Mouse (Mus musculus) spleen, embryonic (tissue): ENCODE measurements around the gene Olfr71.

ENCODE experiments used
- CTCF ChIA-PET: fragments of 350-600 bp; sonication (Branson Sonifier 250); formaldehyde crosslinking; loops from one replicate; lab custom pipeline; 2022; lab: Charles Lee

Gene Olfr71

DNA sequence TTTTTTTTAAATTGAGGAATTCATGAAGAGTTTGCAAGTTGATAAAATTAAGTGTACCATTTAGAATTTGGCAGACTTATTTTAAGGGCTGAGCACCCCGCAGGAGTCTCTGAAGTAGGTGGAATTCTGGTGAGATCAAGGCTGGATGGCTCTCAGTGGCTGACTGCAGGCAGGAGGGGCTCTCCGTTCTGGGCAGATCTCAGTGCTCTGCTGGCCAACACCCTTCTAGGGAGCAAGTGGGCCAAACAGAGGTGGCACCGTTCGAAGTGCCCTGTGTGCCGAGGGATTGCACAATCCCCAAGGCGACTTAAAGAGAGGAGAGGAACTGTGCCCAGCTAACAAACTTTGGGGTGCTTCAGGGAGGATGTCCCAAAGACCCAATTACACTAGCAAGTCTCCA lies at the start of gene Olfr71:
Gene Olfr71 (minus strand): TSS at position 387 of the 400 bp plus-strand sequence.
- CTCF ChIA-PET, result interaction anchor here (0.6 kb wide), 1 partner anchor 79 kb away, joined by 3 read pairs; no protein-coding TSS in a partner anchor

DNA sequence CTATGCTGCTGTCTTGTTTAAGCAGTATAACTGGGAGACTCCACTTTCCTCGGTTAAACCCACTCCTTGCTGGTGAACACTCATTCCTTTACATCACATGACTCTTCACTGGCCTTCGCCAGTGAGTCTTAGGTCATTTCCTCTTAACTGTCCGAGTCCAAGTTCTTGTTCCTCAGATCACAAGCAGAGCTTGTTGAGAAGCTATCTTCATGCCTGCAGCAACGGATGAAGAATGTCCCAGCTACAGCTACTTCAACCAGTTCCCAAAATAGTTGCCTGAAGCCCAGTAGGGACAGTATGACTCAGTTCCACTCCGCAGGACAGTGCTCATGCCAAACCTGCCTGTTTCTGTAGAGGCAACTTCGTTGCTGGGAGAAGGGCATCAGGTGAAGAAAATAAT lies 47.2 kb upstream of the Olfr71 start:
- CTCF ChIA-PET, result no interaction called here

DNA sequence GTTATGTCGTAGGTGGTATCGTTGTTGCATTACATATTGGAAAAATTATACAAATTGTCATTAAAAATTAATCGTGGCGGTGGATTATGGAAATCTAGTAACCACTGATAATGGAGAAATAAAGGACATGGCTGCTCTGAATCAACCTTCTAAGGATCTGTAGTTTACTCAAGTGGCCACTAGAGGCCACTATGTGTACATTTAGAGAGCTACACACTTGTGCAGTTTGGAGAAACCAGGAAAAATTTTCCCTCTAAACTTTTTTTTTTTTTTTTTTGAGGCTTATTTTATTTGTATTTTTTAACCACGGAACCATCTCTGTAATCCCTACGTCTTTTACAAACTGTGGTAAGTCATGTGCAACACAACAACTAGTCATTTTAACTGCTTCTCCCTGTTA lies 35.1 kb upstream of the Olfr71 start:
- CTCF ChIA-PET, result no interaction called here

DNA sequence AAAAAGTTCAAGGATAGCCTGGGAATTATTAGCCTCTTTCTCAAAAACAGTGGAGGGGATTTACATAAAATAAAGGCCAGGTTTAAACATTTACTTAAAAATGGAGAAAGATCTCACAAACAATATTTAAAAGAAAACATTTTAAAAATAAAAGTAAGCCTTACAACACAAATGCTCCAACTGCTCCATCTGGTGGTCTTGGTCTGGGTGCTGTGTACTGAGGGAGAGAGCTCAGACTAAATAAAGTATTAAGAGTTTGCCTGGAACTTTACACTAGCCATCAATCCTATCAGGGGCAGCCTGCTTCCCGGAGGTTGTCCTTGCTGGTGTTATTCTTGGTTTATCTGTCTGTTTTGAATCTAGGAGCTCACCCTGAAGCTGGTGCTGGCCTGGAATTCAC lies 33.0 kb upstream of the Olfr71 start:
- CTCF ChIA-PET, result no interaction called here

DNA sequence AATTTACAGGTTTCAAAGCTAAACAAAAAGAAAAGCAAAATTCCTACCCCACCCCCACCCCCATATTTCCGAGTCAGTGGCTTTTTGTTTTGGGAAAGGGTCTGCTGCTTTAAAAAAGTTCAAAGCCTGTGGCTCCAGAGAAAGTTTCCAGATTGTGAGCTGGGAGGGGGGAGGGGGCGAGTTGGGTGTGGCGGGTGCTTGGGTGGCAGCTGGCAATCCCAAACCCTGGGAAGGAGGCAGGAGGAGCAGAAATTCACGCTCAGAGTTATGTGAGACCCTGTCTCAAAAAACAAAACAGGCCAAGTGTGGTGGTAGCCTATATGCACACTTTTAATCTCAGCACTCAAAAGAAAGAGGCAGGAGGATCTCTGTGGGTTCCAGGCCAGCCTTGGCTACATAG lies 32.6 kb upstream of the Olfr71 start:
- CTCF ChIA-PET, result no interaction called here

DNA sequence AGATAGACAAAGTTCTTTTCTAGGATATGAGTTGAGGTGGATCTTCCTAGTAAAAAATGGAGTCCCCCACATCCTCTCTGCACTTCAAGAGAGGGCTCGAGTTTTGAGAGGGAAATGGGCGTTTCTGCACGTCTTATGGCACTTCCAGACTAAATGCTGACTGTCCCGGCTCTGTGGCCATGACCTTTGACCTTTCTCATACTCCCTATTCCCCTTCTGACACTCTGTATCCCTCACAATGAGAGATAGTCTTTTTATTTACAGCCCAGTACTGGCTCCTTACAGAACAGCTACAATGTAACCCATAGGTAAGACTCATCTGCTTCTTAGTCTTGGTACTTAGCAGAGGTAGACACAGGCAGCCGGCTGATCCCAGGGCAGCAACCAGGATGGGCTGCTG lies 31.5 kb upstream of the Olfr71 start:
- CTCF ChIA-PET, result no interaction called here

DNA sequence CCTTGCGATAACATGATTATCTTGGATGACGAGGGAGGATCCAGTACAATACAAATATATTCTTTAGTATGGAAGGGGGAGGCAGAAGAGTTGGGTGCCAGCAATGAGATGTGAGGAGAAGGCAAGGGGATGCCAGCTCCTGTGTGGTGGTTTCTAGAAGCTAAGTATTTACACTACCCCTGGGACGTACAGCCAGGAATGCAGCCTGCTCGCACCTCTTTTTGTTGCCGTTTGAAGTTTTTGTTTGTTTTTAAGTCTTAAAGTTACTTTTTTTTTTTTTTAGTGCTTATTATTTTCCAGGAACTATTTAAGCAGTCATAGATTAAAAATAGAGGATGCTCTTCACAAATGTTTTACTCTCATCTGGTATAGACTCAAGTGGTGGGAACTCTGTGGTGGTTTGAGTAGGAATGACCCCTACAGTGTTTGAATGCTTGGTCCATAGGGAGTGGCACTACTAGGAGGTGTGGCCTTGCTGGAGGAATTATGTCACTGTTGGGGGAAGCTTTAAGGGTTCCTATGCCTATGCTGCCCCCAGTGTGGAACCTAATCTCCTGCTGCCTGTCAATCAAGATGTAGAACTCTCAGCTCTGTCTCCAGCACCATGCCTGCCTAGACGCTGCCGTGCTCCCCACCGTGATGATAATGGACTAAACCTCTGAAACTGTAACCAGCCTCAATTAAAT lies 29.1 kb upstream of the Olfr71 start:
- CTCF ChIA-PET, result no interaction called here

DNA sequence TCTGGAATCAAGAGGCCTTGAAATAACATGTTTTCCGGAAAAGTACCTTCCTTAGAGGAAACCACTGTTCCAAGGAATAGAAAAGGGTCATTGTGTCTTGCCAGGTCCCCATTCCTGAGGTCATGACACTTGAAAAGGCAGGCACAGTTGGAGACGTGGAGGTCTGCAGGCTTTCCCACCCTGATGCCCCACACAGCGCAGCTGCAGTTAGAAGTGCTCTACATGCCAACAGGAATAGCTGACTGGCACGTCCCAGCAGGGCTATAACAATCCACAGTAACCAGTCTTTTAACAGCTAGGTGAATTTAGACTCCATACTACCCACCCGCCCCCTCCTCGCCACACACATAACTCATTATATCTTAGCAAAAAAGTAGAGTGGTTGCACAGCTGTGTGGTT lies 27.1 kb upstream of the Olfr71 start:
- CTCF ChIA-PET, result no interaction called here

DNA sequence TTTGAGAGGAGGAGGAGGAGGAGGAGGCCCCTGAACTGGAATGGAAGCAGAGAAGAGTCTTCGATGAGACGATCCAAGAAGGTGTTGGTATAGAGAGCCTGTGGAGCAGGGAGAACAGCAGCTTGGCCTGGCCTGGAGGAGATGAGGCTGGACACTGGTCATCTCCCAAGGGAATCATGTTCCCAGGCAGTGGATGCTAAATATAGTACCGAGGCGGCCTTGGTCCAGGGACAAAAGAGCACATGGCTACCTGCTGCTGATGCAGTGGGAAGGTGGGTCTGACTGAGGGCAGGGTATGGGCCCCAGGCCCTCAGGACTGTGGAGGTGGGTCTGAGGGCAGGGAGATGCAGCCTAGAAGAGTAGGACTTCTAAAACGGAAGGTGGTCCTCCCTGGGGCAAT lies 23.1 kb upstream of the Olfr71 start:
- CTCF ChIA-PET, result no interaction called here

DNA sequence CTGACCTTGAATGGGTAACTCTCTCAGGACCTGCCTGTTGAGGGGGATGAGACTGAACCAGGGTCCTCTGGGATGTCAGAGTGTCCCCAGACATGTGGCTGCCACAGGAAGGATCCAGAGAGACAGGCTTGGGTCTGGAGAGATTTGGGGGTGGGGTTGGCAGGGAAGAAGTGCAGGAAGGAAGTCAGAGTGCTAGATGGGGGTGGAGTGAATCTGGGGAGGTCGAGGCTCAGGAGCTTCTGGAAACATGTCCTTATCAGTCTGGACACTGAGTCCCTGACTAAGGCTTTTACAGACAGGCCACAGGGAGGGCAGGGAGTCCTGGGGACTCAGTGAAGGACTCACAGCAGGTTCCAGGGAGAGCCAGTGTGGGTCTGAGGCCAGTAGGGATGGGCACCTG lies 22.1 kb upstream of the Olfr71 start:
- CTCF ChIA-PET, result no interaction called here

DNA sequence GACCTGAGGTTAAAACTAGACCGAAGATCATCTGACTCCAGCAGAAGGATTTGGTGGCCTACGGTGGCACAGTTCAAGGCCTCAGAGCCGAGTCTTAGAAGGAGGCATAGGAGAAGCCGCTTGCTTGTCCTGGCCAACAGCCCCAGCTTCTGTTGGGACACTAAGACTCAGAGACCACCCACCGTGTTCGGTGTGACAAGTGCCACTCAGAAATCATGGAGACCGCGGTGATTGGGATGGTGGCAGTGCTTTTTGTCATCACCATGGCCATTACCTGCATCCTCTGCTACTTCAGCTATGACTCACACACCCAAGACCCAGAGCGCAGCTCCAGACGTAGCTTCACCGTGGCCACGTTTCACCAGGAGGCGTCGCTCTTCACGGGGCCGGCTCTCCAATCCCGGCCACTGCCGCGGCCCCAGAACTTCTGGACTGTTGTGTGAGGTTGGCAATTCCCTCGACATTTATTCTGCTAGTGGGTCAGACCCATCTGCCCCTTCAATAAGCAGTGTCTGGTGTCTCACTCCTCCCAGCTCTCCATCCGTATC lies 20.8 kb upstream of the Olfr71 start:
- CTCF ChIA-PET, result no interaction called here

DNA sequence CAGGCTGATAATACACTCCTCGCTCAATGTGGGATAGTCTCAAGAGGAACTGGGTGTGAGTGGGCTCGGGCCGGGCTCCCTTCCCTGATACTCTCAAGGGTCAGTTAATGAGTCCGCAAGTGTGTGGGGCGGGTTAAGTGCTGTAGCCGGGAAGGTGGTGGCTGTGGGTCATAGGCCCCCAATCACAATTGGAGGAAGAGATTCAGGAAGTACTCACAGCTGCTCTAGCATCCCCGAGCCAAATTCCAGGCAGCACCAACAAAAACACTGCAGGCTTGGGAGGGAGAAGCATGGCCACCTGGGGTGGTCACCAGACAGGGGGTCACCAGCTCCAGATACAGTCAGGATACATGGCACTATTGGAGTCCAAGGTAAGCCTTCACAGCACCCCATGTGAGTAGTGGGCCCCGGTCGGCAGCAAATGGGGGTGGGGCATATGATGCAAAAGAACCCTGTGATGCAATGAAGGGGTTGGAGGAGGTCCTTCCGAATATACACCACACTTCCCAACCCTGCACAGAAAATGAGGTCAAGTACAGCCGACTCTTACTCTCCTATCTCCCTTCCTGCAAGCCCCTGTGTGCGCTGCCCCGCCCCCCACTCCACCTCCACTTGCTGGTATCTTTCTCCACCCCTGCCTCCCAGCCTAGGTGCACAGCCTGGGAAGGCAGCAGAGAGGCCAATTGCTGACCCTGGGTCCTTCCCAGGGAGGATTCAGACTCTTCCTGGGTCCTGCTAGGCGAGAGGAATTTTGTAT lies 19.9 kb upstream of the Olfr71 start, which contains the start of gene Spaar:
Gene Spaar (plus strand): TSS at position 241 of the 757 bp plus-strand sequence.
- CTCF ChIA-PET, result no interaction called here

DNA sequence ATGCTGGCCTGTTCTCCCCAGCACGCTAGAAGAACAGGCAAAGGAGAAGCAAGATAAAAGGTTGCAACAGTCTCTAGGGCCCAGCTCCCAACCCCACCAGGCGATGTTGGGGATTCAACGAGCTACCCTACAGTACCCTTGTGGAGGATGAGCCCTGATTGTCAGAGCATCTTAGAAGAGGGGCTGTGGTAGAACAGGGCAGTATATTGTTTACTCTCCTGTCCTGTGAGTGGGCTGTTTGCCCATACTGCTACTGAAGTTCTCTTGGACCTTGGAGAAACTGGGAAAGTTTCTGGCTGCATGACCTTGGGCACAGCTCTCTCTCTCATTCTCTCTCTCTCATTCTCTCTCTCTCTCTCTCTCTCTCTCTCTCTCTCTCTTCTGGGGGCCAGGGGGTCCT lies 19.1 kb upstream of the Olfr71 start:
- CTCF ChIA-PET, result no interaction called here

DNA sequence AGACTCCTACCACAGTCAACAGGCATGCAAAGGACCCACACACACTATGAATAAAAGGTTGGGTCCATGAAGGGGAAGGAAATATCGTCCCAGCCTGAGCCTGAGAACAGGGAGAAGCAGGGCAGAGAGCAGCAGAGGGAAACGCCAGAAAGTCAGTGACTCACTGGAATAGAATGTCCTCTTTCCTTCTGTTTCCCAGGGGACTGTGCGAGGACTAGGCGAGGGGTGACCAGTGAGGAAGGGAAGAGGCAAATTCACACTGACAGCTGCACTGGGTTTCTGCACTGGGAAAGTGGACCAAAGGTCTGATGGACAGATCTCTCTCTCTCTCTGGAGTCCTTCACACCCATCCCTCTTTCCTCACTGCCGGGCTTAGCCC lies 18.5 kb upstream of the Olfr71 start:
- CTCF ChIA-PET, result no interaction called here

DNA sequence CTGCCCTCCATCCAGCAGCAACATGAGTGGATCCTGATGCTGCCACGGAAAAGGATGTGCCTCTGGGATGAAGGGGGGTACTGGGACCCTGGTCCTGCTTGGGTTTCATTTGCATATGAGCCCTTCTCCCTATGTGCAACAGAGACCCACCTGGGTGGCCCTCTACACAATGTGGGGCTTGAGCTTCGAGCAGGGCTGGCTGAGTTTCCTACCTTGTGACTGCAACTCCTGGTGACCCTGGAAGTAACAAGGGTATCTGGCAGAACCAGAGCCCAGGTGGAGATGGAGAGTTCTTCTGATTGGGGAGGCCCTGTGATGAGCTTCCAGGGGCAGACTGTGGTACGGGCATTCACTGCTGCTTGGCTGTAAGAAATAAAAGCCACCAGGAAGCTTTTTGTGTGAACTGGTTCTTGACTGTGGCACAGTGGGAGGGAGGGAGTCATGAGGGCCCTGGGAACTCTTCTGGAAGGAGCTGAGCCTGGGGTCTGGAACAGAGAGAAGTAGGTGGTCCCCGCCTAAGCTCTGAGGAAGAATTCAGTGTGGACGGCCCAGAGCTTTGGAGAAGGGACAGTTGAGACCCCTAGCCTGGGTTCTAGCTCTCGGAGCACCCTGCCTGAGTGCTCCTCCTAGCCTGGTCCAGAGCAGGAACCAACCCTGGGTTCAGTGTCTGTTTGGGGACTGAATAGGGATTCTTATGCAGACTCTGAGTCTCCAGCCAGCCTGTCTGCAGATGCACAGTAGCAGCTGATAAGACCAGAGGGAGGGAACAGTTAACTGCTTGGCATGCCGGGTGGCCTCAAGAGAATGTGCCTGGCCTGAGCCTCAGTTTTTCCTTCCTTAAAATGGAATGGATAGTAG lies 17.9 kb upstream of the Olfr71 start:
- CTCF ChIA-PET, result no interaction called here

DNA sequence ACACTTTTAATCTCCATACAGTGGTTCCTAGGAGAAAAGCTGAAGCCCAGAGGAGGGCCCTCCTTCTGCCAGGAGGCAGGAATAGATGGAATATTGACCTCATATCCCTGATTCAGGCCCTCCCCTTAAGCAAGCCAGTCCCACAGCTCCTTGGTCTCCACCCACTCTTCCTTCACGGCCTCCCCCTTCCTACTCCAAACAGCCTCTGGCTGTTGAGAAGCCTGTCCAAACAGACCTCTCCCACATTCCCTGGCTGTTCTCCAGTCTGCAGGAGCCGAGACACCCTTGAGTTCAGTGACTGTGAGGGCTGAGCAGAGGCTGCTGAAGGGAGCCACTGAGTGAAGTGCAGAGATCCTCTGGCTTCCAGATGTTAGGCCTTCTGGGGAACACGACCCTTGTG lies 16.9 kb upstream of the Olfr71 start, which contains the start of gene Hrct1:
Gene Hrct1 (plus strand): TSS at position 194 of the 400 bp plus-strand sequence.
- CTCF ChIA-PET, result no interaction called here

DNA sequence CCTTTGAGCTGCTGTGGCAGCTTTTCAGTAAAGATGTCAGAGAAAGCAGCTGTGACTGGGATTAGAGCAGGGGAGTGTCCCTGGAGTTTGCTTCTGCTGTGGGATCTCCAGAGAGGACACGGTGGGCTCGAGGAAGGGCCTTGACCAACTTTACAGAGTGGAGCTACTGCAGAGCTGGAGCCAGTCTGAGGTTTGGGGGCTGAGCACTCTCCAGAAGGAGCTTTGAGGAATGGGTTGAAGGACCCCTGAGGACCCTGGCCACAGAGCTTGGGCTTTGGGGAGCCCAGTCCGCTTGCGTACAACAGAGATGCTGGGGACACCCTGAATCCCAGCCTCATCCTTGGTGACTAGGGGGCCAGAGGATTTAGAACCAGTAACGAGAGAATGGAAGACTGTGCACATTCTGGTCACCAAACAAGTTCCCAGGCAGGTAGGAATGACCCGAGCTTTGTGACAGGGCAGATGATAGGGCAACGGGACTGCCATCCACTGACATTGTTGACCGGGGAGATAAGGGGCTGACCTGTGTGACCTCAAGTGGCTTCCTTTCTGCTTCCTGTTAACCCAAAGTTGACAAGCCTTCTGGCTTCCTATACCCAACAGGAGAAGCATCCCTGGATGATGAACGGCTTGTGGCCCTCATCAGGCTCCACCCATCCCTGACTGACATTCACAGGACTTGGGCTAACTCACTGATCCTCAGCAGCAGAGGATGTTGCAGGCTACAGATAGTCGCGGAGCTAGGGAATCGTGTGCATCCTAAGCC lies 16.4 kb upstream of the Olfr71 start:
- CTCF ChIA-PET, result no interaction called here

DNA sequence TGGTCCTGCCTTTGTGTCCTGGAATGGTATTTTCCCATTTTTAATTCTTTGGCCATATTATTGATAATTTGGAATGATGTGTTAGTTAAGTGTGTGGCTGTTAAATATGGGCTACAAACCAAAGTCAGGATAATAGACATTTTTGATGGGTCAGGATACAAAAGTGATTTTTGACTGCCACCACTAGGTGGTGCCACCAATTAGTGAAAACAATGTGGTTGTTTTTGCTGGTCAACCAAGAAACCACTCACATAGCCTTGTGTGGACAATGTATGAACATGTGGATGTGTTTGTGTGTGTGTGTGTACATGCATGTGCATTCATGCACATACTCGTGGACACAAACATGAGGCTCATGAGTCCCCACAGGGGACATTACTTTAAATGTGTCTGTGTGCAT lies 14.7 kb upstream of the Olfr71 start:
- CTCF ChIA-PET, result no interaction called here

DNA sequence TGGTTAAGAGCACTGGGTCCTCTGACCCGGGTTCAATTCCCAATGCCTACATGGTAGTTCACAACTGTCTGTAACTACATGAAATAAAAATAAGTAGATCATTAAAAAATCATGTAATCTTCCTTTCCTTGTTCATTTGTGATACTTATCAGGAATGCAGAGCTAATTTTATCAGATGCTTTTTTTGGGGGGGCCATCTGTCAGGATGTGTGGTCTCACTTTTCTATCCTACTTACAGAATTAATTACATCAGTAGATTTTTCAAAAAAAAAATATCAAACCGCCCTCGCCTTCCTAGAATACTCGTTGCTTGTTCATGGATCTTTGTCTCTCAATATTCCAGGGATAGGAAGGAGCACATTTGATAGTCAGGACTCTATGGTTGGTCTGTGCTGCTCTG lies 12.1 kb upstream of the Olfr71 start:
- CTCF ChIA-PET, result interaction anchor here (0.5 kb wide), 1 partner anchor 94 kb away, joined by 4 read pairs; no protein-coding TSS in a partner anchor

DNA sequence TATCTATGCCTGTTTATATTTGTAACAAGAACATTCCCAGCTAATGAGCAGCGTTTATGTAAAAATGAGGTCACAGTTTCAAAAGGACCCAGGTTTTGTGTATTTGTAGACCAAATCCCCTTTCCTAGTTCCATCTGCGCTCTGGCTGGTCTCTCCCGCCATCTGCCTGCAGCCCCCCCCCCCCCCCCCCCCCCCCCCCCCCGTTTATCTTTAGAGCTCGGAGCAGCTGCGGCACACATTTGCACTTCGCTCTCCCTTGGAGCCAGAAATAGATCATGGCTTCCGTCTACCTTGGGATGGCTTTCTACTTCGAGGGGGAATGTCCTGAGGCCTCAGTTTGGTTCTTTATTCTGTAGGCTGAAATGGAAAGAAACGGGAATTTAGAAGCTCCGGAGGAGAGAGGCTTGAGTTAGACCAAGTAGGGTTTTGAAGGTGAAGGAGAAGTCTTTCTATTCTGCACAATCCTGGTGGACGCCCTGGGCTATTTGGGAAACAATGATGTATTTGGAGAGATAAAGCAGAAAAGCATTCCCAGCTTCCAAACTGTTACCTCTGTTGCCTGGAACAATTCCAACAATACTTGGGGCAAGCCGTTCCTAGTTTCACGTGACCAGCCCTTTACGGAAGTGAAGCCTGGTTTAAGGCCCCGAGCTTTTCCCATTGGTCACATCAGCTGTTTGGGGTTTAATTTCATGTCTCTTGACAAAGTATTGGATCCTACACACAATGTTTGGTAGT lies 10.6 kb upstream of the Olfr71 start:
- CTCF ChIA-PET, result interaction anchor here (0.6 kb wide), 1 partner anchor 91 kb away, joined by 3 read pairs; no protein-coding TSS in a partner anchor
